Mouse (Mus musculus): ENCODE measurements around the gene Olfr1162. TPM values are rescaled to one million over a fixed set of nuclear protein-coding genes. Genes with fewer than 3 reads are reported as not detected.
"Not testable (repeated sequence)": the region's sequence is repeated elsewhere in the genome, so short reads cannot be mapped to it uniquely, and the experiment has no call there.

The Olfr1162 gene
- total RNA-seq (2022): not detected

DNA sequence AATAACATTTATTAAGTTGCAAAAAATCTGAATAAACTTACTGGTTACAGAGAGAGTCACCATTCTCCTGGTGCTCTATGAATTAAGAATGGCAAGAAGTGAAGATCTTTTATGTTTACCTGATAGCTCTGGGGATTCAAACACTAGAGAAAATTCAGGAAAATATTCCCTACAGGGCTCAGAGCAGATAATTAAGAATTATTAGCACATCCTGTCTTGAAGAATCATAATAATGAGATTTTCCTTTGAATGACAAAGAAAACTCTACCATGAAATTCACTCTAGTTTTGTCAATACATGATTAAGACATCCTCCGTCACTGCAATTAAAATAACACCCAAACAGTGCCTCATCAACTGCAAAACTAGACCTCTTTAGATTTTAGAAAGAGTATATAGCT lies at the start of gene Olfr1162:
Gene Olfr1162, minus strand, starts transcription at position 101 of the 400 bp plus-strand sequence.
- DNase-seq (ENCODE audit: low spot score in 2 of 2): no peak

DNA sequence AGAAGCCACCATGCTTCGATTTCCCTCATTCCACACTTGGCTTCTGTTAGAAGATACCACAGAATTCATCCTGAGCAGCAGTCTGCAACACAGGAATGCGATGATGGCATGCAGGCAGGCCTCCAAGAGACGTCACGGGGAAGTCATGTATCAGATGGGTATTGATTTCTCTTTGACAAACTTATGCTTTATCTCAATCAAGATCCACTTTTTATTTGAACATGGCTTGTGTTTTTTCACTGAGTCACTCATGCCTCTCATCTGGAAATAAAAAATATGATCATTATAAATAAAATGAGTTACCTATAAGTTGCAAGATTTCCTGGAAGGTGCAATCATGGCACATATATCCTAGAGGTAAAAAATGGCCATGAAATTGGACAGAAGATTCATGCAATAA lies 42.9 kb upstream of the Olfr1162 start, which contains the start of gene Olfr1164:
Gene Olfr1164, minus strand, starts transcription at position 101 of the 400 bp plus-strand sequence.
- DNase-seq (ENCODE audit: low spot score in 2 of 2): no peak

DNA sequence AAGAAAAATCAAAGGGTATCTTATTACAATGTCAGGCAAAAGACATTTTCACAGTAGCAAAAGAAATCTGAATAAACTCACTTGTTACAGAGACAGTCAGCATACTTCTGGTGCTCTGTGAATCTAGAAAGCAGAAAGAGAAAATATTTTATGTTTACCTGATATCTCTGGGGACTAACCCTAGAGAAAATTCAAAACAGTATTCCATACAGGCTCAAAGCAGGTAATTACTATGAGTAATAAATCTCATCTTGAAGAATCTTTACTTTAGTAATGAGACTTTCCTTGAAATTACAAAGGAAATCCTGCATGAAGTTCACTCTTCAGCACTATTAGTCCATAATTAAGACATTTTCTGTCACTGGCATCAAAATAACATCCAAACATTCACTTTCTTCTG lies 20.8 kb upstream of the Olfr1162 start, which contains the start of gene Olfr1163:
Gene Olfr1163, minus strand, starts transcription at position 101 of the 400 bp plus-strand sequence.
- no peak for DNase-seq (ENCODE audit: low spot score in 2 of 2)

- DNase-seq (ENCODE audit: low spot score in 2 of 2): no peak
Measured at GRCm38 (mm10) chr2:88063587-88063986, 12.7 kb upstream of the Olfr1162 start.

GRCm38 (mm10) chr2:88037599-88037998 lies 13.3 kb downstream of the Olfr1162 start, which contains the start of gene Olfr73:
Olfr73 (minus strand) TSS chr2:88037699.
- no peak for DNase-seq (ENCODE audit: low spot score in 2 of 2)

DNA sequence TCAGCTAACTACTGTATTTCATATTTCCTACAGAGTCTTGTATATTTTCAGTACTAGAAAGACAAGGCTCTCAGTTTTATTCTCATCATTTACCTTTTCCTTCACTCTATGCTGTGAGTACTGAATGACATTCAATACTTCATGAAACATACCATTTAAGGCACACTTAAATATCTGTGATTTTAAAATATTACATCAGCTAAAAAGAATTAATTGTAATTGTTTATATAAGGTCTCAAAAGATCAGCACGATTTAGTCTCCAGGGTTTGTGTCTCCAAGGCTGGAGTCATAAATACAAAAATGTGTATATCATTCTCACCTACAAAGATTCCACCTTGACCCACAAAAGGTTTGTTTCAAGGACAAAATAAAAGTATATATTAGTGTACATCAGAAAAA lies 28.5 kb downstream of the Olfr1162 start, which contains the start of gene Olfr1161:
Gene Olfr1161, plus strand, starts transcription at position 301 of the 400 bp plus-strand sequence.
- DNase-seq (ENCODE audit: low spot score in 2 of 2): not testable (repeated sequence)

DNA sequence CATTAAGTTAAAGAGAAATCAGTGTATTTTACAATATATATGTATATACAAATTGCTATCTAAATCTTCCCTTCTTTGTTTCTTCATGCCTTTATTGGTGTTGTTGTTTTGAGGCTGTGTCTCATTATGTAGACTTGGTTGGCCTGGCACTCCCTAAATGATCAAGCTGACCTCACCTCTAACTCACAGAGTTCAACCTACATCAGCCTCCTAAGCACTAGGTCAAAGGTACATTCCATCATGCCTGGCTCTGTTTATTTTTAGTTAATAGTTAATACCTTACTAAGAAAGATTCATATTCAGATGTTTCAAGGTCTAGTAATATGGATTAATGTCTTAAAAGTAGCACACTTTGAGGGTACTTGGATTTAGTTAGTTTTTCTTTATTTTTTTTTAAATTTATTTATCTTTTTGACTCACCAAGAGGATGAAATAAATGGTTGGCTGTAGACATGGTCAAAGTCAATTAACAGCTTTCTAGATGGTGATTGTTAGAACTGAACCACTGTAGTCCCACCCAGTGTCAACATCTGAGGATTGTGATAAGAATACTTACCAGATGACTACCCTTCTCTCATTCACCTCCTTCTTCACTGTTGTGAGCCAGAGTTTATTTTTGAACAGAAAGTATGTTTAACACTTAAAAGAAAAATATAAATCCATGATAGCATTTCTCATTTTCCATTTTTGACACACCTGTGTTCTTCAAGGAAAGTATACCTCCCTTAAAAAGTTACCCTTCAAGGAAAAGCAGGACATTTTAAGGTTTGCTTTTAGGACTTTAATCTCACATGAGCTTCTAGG lies 43.2 kb downstream of the Olfr1162 start, which contains the start of gene Olfr1160:
Gene Olfr1160, minus strand, starts transcription at position 754 of the 804 bp plus-strand sequence.
- DNase-seq (ENCODE audit: low spot score in 2 of 2): no peak

Other genes starting within 250 kb of the Olfr1162 start
- gene Olfr1145, start 241.3 kb downstream of the Olfr1162 start, total RNA-seq (2022): not detected
- not detected for gene Olfr1148, start 220.6 kb downstream of the Olfr1162 start, total RNA-seq (2022)
- not detected for gene Olfr1150-ps1, start 207.1 kb downstream of the Olfr1162 start, total RNA-seq (2022)
- not detected for gene Olfr1151, start 195.3 kb downstream of the Olfr1162 start, total RNA-seq (2022)
- gene Olfr1152, start 184.6 kb downstream of the Olfr1162 start, total RNA-seq (2022): not detected
- not detected for gene Olfr1153, start 156.2 kb downstream of the Olfr1162 start, total RNA-seq (2022)
- gene Olfr1154, start 146.0 kb downstream of the Olfr1162 start, total RNA-seq (2022): not detected
- not detected for gene Olfr1155, start 106.0 kb downstream of the Olfr1162 start, total RNA-seq (2022)
- not detected for gene Olfr1156, start 98.0 kb downstream of the Olfr1162 start, total RNA-seq (2022)
- not detected for gene Olfr1157, start 82.8 kb downstream of the Olfr1162 start, total RNA-seq (2022)
- gene Olfr74, start 76.5 kb downstream of the Olfr1162 start, total RNA-seq (2022): not detected
- gene Olfr1158, start 61.0 kb downstream of the Olfr1162 start, total RNA-seq (2022): not detected
- not detected for gene Olfr1160, start 42.9 kb downstream of the Olfr1162 start, total RNA-seq (2022)
- not detected for gene Olfr1161, start 28.4 kb downstream of the Olfr1162 start, total RNA-seq (2022)
- gene Olfr73, start 13.4 kb downstream of the Olfr1162 start, total RNA-seq (2022): not detected
- gene Olfr1163, start 20.7 kb upstream of the Olfr1162 start, total RNA-seq (2022): not detected
- gene Olfr1164, start 42.8 kb upstream of the Olfr1162 start, total RNA-seq (2022): not detected
- gene Olfr1166, start 77.1 kb upstream of the Olfr1162 start, total RNA-seq (2022): not detected
- gene Olfr1167, start 104.1 kb upstream of the Olfr1162 start, total RNA-seq (2022): not detected
- not detected for gene Olfr1168, start 130.8 kb upstream of the Olfr1162 start, total RNA-seq (2022)
- not detected for gene Olfr1170, start 177.2 kb upstream of the Olfr1162 start, total RNA-seq (2022)
- not detected for gene Olfr1173, start 228.7 kb upstream of the Olfr1162 start, total RNA-seq (2022)